Mouse (Mus musculus): Measurements from ENCODE around the gene Slc38a10. TPM values are rescaled to one million over a fixed set of nuclear protein-coding genes. Genes with fewer than 3 reads are reported as not detected.

Slc38a10 gene
- polyA plus RNA-seq, 1 experiment from 2014 or later, result 57.5 TPM

GRCm38 (mm10) chr11:120109558-120110210 lies 41.5 kb downstream of the Slc38a10 start:
- no peak overlapping the region for H3K9ac ChIP-seq (ENCODE audit: low read depth, low read length)
- no peaks in the 10 kb centered on the region for H3K27me3 ChIP-seq (ENCODE audit: control insufficient read depth, insufficient read depth, low read length)
- H3K36me3 ChIP-seq (ENCODE audit: control insufficient read depth, insufficient read depth, low read length), result peaks cover 10% of the 10 kb centered on the region
- H3K27ac ChIP-seq (ENCODE audit: low read depth, low read length), result no peak overlapping the region
- peaks cover 21% of the 10 kb centered on the region for H3K4me1 ChIP-seq (ENCODE audit: control insufficient read depth, insufficient read depth, low read length)
- no peak overlapping the region for H3K4me3 ChIP-seq (ENCODE audit: low read depth, low read length)
- 78% methylated on average over 14 of the region's 14 CpGs for WGBS (ENCODE audit: insufficient replicate concordance)
- no peak overlapping the region for H3K4me2 ChIP-seq
- no peaks in the 10 kb centered on the region for H3K9me3 ChIP-seq (replicated peaks; ENCODE audit: control insufficient read depth, low read length)
- ATAC-seq (replicated peaks; ENCODE audit: insufficient number of reproducible peaks, low FRiP score, low TSS enrichment), result no peak

- Histone ChIP-seq H3K9me3 (replicated peaks; ENCODE audit: control insufficient read depth, low read length) (no peaks in the 10 kb centered on the region), H3K4me3 (ENCODE audit: low read depth, low read length) (no peak overlapping the region), H3K4me1 (ENCODE audit: control insufficient read depth, insufficient read depth, low read length) (peaks cover 17% of the 10 kb centered on the region), H3K27me3 (ENCODE audit: control insufficient read depth, insufficient read depth, low read length) (no peaks in the 10 kb centered on the region), H3K27ac (ENCODE audit: low read depth, low read length) (no peak overlapping the region), H3K9ac (ENCODE audit: low read depth, low read length) (no peak overlapping the region), H3K36me3 (ENCODE audit: control insufficient read depth, insufficient read depth, low read length) (peaks cover 10% of the 10 kb centered on the region), H3K4me2 (no peak overlapping the region)
- no peak for ATAC-seq (replicated peaks; ENCODE audit: insufficient number of reproducible peaks, low FRiP score, low TSS enrichment)
- 88% methylated on average over 9 of the region's 9 CpGs for WGBS (ENCODE audit: insufficient replicate concordance)
Measured at GRCm38 (mm10) chr11:120107796-120108195, 43.4 kb downstream of the Slc38a10 start.

GRCm38 (mm10) chr11:120107026-120107425 lies 44.1 kb downstream of the Slc38a10 start:
- Histone ChIP-seq H3K27me3 (ENCODE audit: control insufficient read depth, insufficient read depth, low read length) (no peaks in the 10 kb centered on the region), H3K4me3 (ENCODE audit: low read depth, low read length) (no peak overlapping the region), H3K9ac (ENCODE audit: low read depth, low read length) (0 out of 2 replicates have a peak overlapping the region, but pooled peaks have one; percentile 34), H3K4me1 (ENCODE audit: control insufficient read depth, insufficient read depth, low read length) (peaks cover 10% of the 10 kb centered on the region), H3K36me3 (ENCODE audit: control insufficient read depth, insufficient read depth, low read length) (peaks cover 10% of the 10 kb centered on the region), H3K4me2 (no peak overlapping the region), H3K9me3 (replicated peaks; ENCODE audit: control insufficient read depth, low read length) (no peaks in the 10 kb centered on the region), H3K27ac (ENCODE audit: low read depth, low read length) (no peak overlapping the region)
- no peak for ATAC-seq (replicated peaks; ENCODE audit: insufficient number of reproducible peaks, low FRiP score, low TSS enrichment)
- 66% methylated on average over 2 of the region's 2 CpGs for WGBS (ENCODE audit: insufficient replicate concordance)

DNA sequence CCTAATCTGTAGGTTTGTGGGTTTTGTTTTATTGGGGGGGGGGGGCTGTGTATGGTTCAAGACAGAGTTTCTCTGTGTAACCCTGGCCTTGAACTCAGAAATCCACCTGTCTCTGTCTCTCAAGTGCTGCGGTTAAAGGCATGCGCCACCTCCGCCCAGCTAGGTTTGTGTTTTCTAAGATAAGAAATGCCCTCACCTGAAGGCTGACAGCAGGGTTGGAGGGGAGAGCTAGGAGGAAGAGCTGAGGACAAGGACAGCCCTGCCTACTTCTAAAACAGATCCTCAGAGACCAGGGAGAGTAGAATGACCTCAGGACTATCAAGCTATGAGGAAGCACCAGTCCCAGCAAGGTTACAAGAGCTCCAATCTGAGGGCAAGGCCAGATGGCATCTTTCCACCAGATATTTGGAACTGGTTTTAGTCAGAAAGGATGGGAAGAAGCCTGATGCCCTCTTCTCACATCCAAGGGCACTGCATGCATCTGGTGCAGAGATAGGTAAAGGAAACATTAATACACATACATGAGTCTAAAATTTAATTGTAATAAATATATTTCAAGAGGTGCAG lies 47.6 kb downstream of the Slc38a10 start:
- H3K9ac ChIP-seq (ENCODE audit: low read depth, low read length), result no peak overlapping the region
- no peak overlapping the region for H3K4me3 ChIP-seq (ENCODE audit: low read depth, low read length)
- H3K4me1 ChIP-seq (ENCODE audit: control insufficient read depth, insufficient read depth, low read length), result peaks cover 13% of the 10 kb centered on the region
- no peaks in the 10 kb centered on the region for H3K27me3 ChIP-seq (ENCODE audit: control insufficient read depth, insufficient read depth, low read length)
- peaks cover 11% of the 10 kb centered on the region for H3K36me3 ChIP-seq (ENCODE audit: control insufficient read depth, insufficient read depth, low read length)
- ATAC-seq (replicated peaks; ENCODE audit: insufficient number of reproducible peaks, low FRiP score, low TSS enrichment), result no peak
- 81% methylated on average over 3 of the region's 3 CpGs for WGBS (ENCODE audit: insufficient replicate concordance)
- H3K4me2 ChIP-seq, result no peak overlapping the region
- no peak overlapping the region for H3K27ac ChIP-seq (ENCODE audit: low read depth, low read length)
- H3K9me3 ChIP-seq (replicated peaks; ENCODE audit: control insufficient read depth, low read length), result no peaks in the 10 kb centered on the region

GRCm38 (mm10) chr11:120101036-120101435 lies 50.1 kb downstream of the Slc38a10 start:
- Histone ChIP-seq H3K36me3 (ENCODE audit: control insufficient read depth, insufficient read depth, low read length) (peaks cover 9% of the 10 kb centered on the region), H3K4me3 (ENCODE audit: low read depth, low read length) (no peak overlapping the region), H3K27me3 (ENCODE audit: control insufficient read depth, insufficient read depth, low read length) (no peaks in the 10 kb centered on the region), H3K4me1 (ENCODE audit: control insufficient read depth, insufficient read depth, low read length) (peaks cover 18% of the 10 kb centered on the region), H3K27ac (ENCODE audit: low read depth, low read length) (0 out of 2 replicates have a peak overlapping the region, but pooled peaks have one; percentile 50), H3K4me2 (no peak overlapping the region), H3K9ac (ENCODE audit: low read depth, low read length) (peak overlapping the region; percentile 22; the same call in 1 of the 2 replicates), H3K9me3 (replicated peaks; ENCODE audit: control insufficient read depth, low read length) (no peaks in the 10 kb centered on the region)
- WGBS (ENCODE audit: insufficient replicate concordance), result 0% methylated on average over 3 of the region's 3 CpGs
- no peak for ATAC-seq (replicated peaks; ENCODE audit: insufficient number of reproducible peaks, low FRiP score, low TSS enrichment)

DNA sequence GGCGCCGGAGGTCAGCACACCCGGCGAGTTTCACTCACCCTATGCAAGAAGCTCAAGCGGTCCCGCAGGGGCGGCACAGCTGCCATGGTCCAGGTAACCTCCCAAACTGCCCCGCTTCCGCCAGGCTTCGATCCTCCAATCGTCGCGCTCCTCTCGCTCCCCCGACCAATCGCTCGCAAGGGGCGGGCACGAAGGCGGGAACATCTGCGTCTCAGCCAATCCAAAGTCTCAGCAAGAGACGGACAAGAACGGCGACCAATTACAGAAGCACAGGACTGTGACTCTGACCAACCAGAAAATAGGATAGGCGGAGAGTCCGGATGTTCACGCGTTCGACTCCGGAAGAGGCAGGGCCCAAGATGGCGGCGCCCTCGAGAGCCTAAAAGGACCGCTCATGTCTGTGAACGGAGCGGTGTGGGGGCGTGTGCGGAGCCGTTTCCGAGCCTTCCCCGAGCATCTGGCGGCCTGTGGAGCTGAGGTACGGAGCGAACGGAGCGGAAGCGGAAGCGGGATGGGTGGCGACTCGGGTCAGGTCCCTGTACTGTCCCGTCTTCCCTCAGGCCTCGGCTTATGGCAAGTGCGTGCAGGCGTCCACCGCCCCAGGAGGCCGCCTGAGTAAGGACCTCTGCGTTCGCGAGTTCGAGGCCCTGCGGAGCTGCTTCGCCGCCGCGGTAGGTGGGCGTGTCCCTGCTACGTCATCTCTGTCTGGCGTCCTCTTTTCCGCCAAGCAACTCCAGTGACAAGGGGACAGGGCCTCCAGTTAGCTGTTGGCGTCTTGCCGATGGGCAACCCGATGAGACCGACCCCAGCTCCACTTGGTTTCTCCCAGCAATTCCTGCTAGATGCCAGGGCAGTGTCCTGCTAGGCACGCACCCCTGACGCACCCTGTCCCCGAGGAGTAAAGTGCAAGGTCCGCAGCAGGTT lies 52.3 kb downstream of the Slc38a10 start, which contains the start of the genes Tepsin and Ndufaf8:
Gene Tepsin (minus strand): TSS at position 144 of the 924 bp plus-strand sequence.
Gene Ndufaf8 (plus strand): TSS at position 341 of the 924 bp plus-strand sequence.
- H3K36me3 ChIP-seq (ENCODE audit: control insufficient read depth, insufficient read depth, low read length), result peaks cover 12% of the 10 kb centered on the region; the same call in 1 of the 2 replicates
- peak; percentile 96 for ATAC-seq (replicated peaks; ENCODE audit: insufficient number of reproducible peaks, low FRiP score, low TSS enrichment)
- H3K4me2 ChIP-seq, result peak within 1 kb of the TSS; percentile 89
- no peaks in the 10 kb centered on the region for H3K27me3 ChIP-seq (ENCODE audit: control insufficient read depth, insufficient read depth, low read length)
- peak within 1 kb of the TSS; percentile 60 for H3K4me3 ChIP-seq (ENCODE audit: low read depth, low read length)
- H3K27ac ChIP-seq (ENCODE audit: low read depth, low read length), result peak within 1 kb of the TSS; percentile 97
- H3K4me1 ChIP-seq (ENCODE audit: control insufficient read depth, insufficient read depth, low read length), result peaks cover 18% of the 10 kb centered on the region
- WGBS (ENCODE audit: insufficient replicate concordance), result under 1% methylated on average over 74 of the region's 77 CpGs
- no peaks in the 10 kb centered on the region for H3K9me3 ChIP-seq (replicated peaks; ENCODE audit: control insufficient read depth, low read length)
- H3K9ac ChIP-seq (ENCODE audit: low read depth, low read length), result peak within 1 kb of the TSS; percentile 81

GRCm38 (mm10) chr11:120092817-120093591 lies 58.1 kb downstream of the Slc38a10 start:
- Histone ChIP-seq H3K9me3 (replicated peaks; ENCODE audit: control insufficient read depth, low read length) (no peaks in the 10 kb centered on the region), H3K4me1 (ENCODE audit: control insufficient read depth, insufficient read depth, low read length) (peaks cover 5% of the 10 kb centered on the region; the same call in 1 of the 2 replicates), H3K9ac (ENCODE audit: low read depth, low read length) (no peak overlapping the region), H3K27me3 (ENCODE audit: control insufficient read depth, insufficient read depth, low read length) (no peaks in the 10 kb centered on the region), H3K4me2 (no peak overlapping the region), H3K27ac (ENCODE audit: low read depth, low read length) (no peak overlapping the region), H3K36me3 (ENCODE audit: control insufficient read depth, insufficient read depth, low read length) (peaks cover 32% of the 10 kb centered on the region), H3K4me3 (ENCODE audit: low read depth, low read length) (no peak overlapping the region)
- WGBS (ENCODE audit: insufficient replicate concordance), result 79% methylated on average over 23 of the region's 23 CpGs
- no peak for ATAC-seq (replicated peaks; ENCODE audit: insufficient number of reproducible peaks, low FRiP score, low TSS enrichment)

- H3K4me1 ChIP-seq (ENCODE audit: control insufficient read depth, insufficient read depth, low read length), result peaks cover 4% of the 10 kb centered on the region
- no peak overlapping the region for H3K4me3 ChIP-seq (ENCODE audit: low read depth, low read length)
- no peaks in the 10 kb centered on the region for H3K27me3 ChIP-seq (ENCODE audit: control insufficient read depth, insufficient read depth, low read length)
- H3K27ac ChIP-seq (ENCODE audit: low read depth, low read length), result no peak overlapping the region
- ATAC-seq (replicated peaks; ENCODE audit: insufficient number of reproducible peaks, low FRiP score, low TSS enrichment), result no peak
- peaks cover 32% of the 10 kb centered on the region for H3K36me3 ChIP-seq (ENCODE audit: control insufficient read depth, insufficient read depth, low read length)
- H3K9ac ChIP-seq (ENCODE audit: low read depth, low read length), result no peak overlapping the region
- H3K9me3 ChIP-seq (replicated peaks; ENCODE audit: control insufficient read depth, low read length), result no peaks in the 10 kb centered on the region
- WGBS (ENCODE audit: insufficient replicate concordance), result 85% methylated on average over 4 of the region's 4 CpGs
- no peak overlapping the region for H3K4me2 ChIP-seq
Measured at GRCm38 (mm10) chr11:120090661-120091060, 60.5 kb downstream of the Slc38a10 start.

Measured in heart, embryonic 11.5 days (tissue).